In genomic region chr15:80683151-80683550, GRCm38 (mm10) we compare ENCODE assay signal across 15 mouse cellular contexts. TPM values are rescaled to one million over a fixed set of nuclear protein-coding genes. Genes with fewer than 3 reads are reported as not detected.
A peak's percentile ranks its signal among the peaks of the same experiment; 100 is the strongest.
DNase-seq lines count a peak whose midpoint lies in the region; ATAC-seq and TF ChIP-seq lines count a peak whose summit lies in the region.
"Had no signal": no experiment of that assay in that cellular context is flagged by ENCODE, and none has a peak within 500 bp of the region (broad histone marks: within the 10 kb centered on the region; RNA-seq: fewer than 3 reads in every experiment).

No protein-coding gene starts in this region.

- peaks cover 64% of the 10 kb centered on the region for H3K4me1 ChIP-seq in neural tube, embryonic 13.5 days (replicated peaks)
- H3K4me1 ChIP-seq in stomach, postnatal 0 days (replicated peaks; ENCODE audit: control insufficient read depth, insufficient read depth): peaks cover 8% of the 10 kb centered on the region; the same call in 1 of the 2 replicates

- 91% methylated on average over 6 of the region's 6 CpGs for WGBS in neural tube, embryonic 13.5 days
- 52% methylated on average over 6 of the region's 6 CpGs for WGBS in stomach, postnatal 0 days

- H3K9me3 ChIP-seq in neural tube, embryonic 13.5 days: no peaks in the 10 kb centered on the region
- no peaks in the 10 kb centered on the region for H3K9me3 ChIP-seq in stomach, postnatal 0 days (ENCODE audit: control insufficient read depth, low read length)

- H3K9ac ChIP-seq in neural tube, embryonic 13.5 days: no peak overlapping the region
- H3K9ac ChIP-seq in stomach, postnatal 0 days (ENCODE audit: low read length): no peak overlapping the region

- no peak for TF ChIP-seq CTCF in stomach, postnatal 0 days (IDR thresholded peaks at IDR 0.05; ENCODE audit: low read depth)

- no peaks in the 10 kb centered on the region for H3K27me3 ChIP-seq in neural tube, embryonic 13.5 days
- no peaks in the 10 kb centered on the region for H3K27me3 ChIP-seq in stomach, postnatal 0 days (ENCODE audit: control insufficient read depth, insufficient read depth, low read length)

- no peaks in the 10 kb centered on the region for H3K36me3 ChIP-seq in neural tube, embryonic 13.5 days
- no peaks in the 10 kb centered on the region for H3K36me3 ChIP-seq in stomach, postnatal 0 days (ENCODE audit: control insufficient read depth, insufficient read depth, low read length)

- peak overlapping the region; percentile 19; the same call in 1 of the 2 replicates for H3K27ac ChIP-seq in neural tube, embryonic 13.5 days (replicated peaks)
- peak overlapping the region; percentile 67 for H3K27ac ChIP-seq in stomach, postnatal 0 days (replicated peaks)
- H3K27ac ChIP-seq: heart, adult 2 months had no signal

- no peak for ATAC-seq in neural tube, embryonic 13.5 days (ENCODE audit: low read depth)
- ATAC-seq in stomach, postnatal 0 days (ENCODE audit: low FRiP score, low TSS enrichment): peak; percentile 53
- ATAC-seq: forebrain, embryonic 16.5 days had no signal

- H3K4me2 ChIP-seq in neural tube, embryonic 13.5 days: no peak overlapping the region
- no peak overlapping the region; the same call in 1 of the 2 replicates for H3K4me2 ChIP-seq in stomach, postnatal 0 days (replicated peaks; ENCODE audit: low read depth)

- no peak overlapping the region for H3K4me3 ChIP-seq in neural tube, embryonic 13.5 days
- H3K4me3 ChIP-seq in stomach, postnatal 0 days (ENCODE audit: low read depth, low read length): no peak overlapping the region
- H3K4me3 ChIP-seq: gastrocnemius, adult 2 months; heart, adult 2 months had no signal

- DNase-seq in neural tube, embryonic 10.5 days (ENCODE audit: extremely low spot score, low spot score): no peak
- DNase-seq in kidney, adult 18-20 months: peak; percentile 22
- DNase-seq in kidney, postnatal 14 days: peak; percentile 67
- DNase-seq in stomach, postnatal 0 days (ENCODE audit: low spot score): peak; percentile 69
- DNase-seq in gastrocnemius, adult 8-10 months (ENCODE audit: low spot score in 2 of 2): no peak
- no peak for DNase-seq in ovary, adult 18-20 months (ENCODE audit: low spot score)
- DNase-seq: adrenal gland, postnatal 36 days; gastrocnemius, adult 2 months; heart, adult 2 months; left cerebral cortex, postnatal 4 days; lung, adult 2 months; right cerebral cortex, postnatal 25 days had no signal

- peak; percentile 78 for TF ChIP-seq EP300 in stomach, postnatal 0 days (optimal IDR thresholded peaks at IDR 0.05)

RNA-seq across cellular contexts. Expression of gene Fam83f, which starts 11.5 kb away (rescaled TPM):
- polyA plus RNA-seq in neural tube, embryonic 13.5 days (2015; fragmentation: Nextera tagmentation; extraction: Ambion mirVana): 0.22 and 0.28 TPM in 2 replicates
- 20.5 and 24.3 TPM in 2 replicates for polyA plus RNA-seq in stomach, postnatal 0 days (2015; fragmentation: Nextera tagmentation; extraction: Ambion mirVana)
- total RNA-seq in gastrocnemius, adult 8-10 months (2022): under 1 TPM in 3 of 4 experiments, not detected in 1; 0.13 to 0.18 (median 0.17) TPM
- total RNA-seq: common myeloid progenitor, adult 5-6 weeks; heart, adult 2 months had no signal
- polyA plus RNA-seq: forebrain, embryonic 16.5 days had no signal

RNA-seq across cellular contexts. Expression of gene Tnrc6b, which starts 28.0 kb away (rescaled TPM):
- polyA plus RNA-seq in neural tube, embryonic 13.5 days (2015; fragmentation: Nextera tagmentation; extraction: Ambion mirVana): 32.7 and 35.5 TPM in 2 replicates
- polyA plus RNA-seq in stomach, postnatal 0 days (2015; fragmentation: Nextera tagmentation; extraction: Ambion mirVana): 8.5 and 9.4 TPM in 2 replicates
- 10 to 100 TPM; 46.5 to 53.7 (median 48.9) TPM for total RNA-seq in gastrocnemius, adult 8-10 months (2022)

Comparison
In these comparisons a context has a peak if more than half of its experiments do, and no peak if none do; other contexts are left out.
1. DNase-seq: peak in kidney, adult 18-20 months (single experiment), kidney, postnatal 14 days (single experiment) and stomach, postnatal 0 days (single experiment); none in neural tube, embryonic 10.5 days (single experiment), gastrocnemius, adult 8-10 months (0 of 2) and ovary, adult 18-20 months (single experiment).
2. RNA of gene Fam83f, which starts 11.5 kb away (polyA plus RNA-seq): 20.5 to 24.3 TPM in stomach, postnatal 0 days; 0.22 to 0.28 TPM in neural tube, embryonic 13.5 days; every median in the first group is over 10 times any median in the second.